Mouse (Mus musculus) G1E (cell line): ENCODE measurements around the gene Commd1.

Source experiments
- CTCF ChIP-seq: IDR thresholded peaks from 2 replicates; pipeline ENCODE4 v1.5.1; 2012; ENCODE audit warnings: low read depth, low read length, inconsistent platforms, mixed read lengths
- TAL1 ChIP-seq: conservative IDR thresholded peaks from 2 replicates; pipeline ENCODE4 v1.6.1; 2012; ENCODE audit warnings: low read depth, low read length, inconsistent platforms, mixed read lengths

GRCm38 (mm10) chr11:22972746-22973526, 9.2 kb downstream of the Commd1 start:
- TF ChIP-seq TAL1 (no peak), CTCF (no peak)
